Mouse (Mus musculus) liver, embryonic 15.5 days (tissue): Measurements from ENCODE around the gene Camsap2. TPM values are rescaled to one million over a fixed set of nuclear protein-coding genes. Genes with fewer than 3 reads are reported as not detected.

Experiments
- ATAC-seq: fragments of 200-750 bp; cut with Nextera tagmentation; 2 replicates; pipeline ENCODE4 v1.8.0; 2017; ENCODE audit warnings: moderate number of reproducible peaks, mild to moderate bottlenecking, moderate library complexity; ENCODE audit not compliant: insufficient read depth
- H3K27ac ChIP-seq: fragments of 300-500 bp; sonication (generic); replicated peaks from 2 replicates; pipeline ENCODE4 v1.5.1; 2015; ENCODE audit warnings: mild to moderate bottlenecking, inconsistent platforms
- H3K27me3 ChIP-seq: fragments of 300-500 bp; sonication (generic); 2 replicates; pipeline ENCODE4 v1.6.1; 2015; ENCODE audit warnings: mild to moderate bottlenecking, inconsistent platforms
- H3K36me3 ChIP-seq: fragments of 300-500 bp; sonication (generic); replicated peaks from 2 replicates; pipeline ENCODE4 v1.6.1; 2015; ENCODE audit warnings: moderate library complexity, mild to moderate bottlenecking, inconsistent platforms
- H3K4me1 ChIP-seq: fragments of 300-500 bp; sonication (generic); replicated peaks from 2 replicates; pipeline ENCODE4 v1.6.1; 2015; ENCODE audit warnings: inconsistent platforms
- H3K4me2 ChIP-seq: fragments of 300-500 bp; sonication (generic); 2 replicates; pipeline ENCODE4 v1.6.1; 2015; ENCODE audit warnings: moderate library complexity, mild to moderate bottlenecking, inconsistent platforms
- H3K4me3 ChIP-seq: fragments of 300-500 bp; sonication (generic); replicated peaks from 2 replicates; pipeline ENCODE4 v1.5.1; 2015; ENCODE audit warnings: mild to moderate bottlenecking, inconsistent platforms
- H3K9ac ChIP-seq: fragments of 300-500 bp; sonication (generic); 2 replicates; pipeline ENCODE4 v1.6.1; 2015; ENCODE audit warnings: moderate library complexity, mild to moderate bottlenecking, inconsistent platforms
- H3K9me3 ChIP-seq: fragments of 300-500 bp; sonication (generic); replicated peaks from 2 replicates; pipeline ENCODE4 v1.6.1; 2016; ENCODE audit warnings: inconsistent platforms
- WGBS: fragments of 180-500 bp; shearing (Covaris S2); methylation state at CpG from one replicate; pipeline ENCODE4 v1.1.7; 2015; ENCODE audit warnings: mixed read lengths; ENCODE audit not compliant: insufficient replicate concordance; 5-methylcytosine and 5-hydroxymethylcytosine counted together
- polyA plus RNA-seq: library from polyadenylated mRNA; unstranded; fragments of >200 nt; fragmentation: Nextera tagmentation; extraction: Ambion mirVana; gene quantifications from 2 replicates; pipeline ENCODE4 v1.2.1, GENCODE M21; 2015

Gene Camsap2
- polyA plus RNA-seq, 1 experiment from 2014 or later = 5.9 TPM

- no peak within 1 kb of the TSS for H3K9ac ChIP-seq
- peak within 1 kb of the TSS; percentile 56 for H3K4me3 ChIP-seq
- peak; percentile 18; the same call in 1 of the 2 replicates for ATAC-seq
- peak within 1 kb of the TSS; percentile 75 for H3K4me2 ChIP-seq
- no peaks in the 10 kb centered on the region for H3K36me3 ChIP-seq
- WGBS = under 1% methylated on average over 51 of the region's 51 CpGs
- H3K9me3 ChIP-seq = no peaks in the 10 kb centered on the region
- no peak within 1 kb of the TSS for H3K27ac ChIP-seq
- H3K4me1 ChIP-seq = peaks cover 19% of the 10 kb centered on the region
- peaks cover 78% of the 10 kb centered on the region for H3K27me3 ChIP-seq
Observed at GRCm38 (mm10) chr1:136233892-136234594, 111.9 kb downstream of the Camsap2 start, which contains the start of gene Inava. Gene Inava (minus strand): TSS chr1:136234264.

- H3K27ac ChIP-seq = no peak overlapping the region
- peak overlapping the region; percentile 75 for H3K4me2 ChIP-seq
- peaks cover 78% of the 10 kb centered on the region for H3K27me3 ChIP-seq
- no peaks in the 10 kb centered on the region for H3K36me3 ChIP-seq
- ATAC-seq = no peak
- 6% methylated on average over 23 of the region's 23 CpGs for WGBS
- H3K4me1 ChIP-seq = peaks cover 24% of the 10 kb centered on the region
- H3K9ac ChIP-seq = no peak overlapping the region
- H3K9me3 ChIP-seq = no peaks in the 10 kb centered on the region
- peak overlapping the region; percentile 56 for H3K4me3 ChIP-seq
Observed at GRCm38 (mm10) chr1:136232986-136233790, 112.7 kb downstream of the Camsap2 start.

GRCm38 (mm10) chr1:136232285-136232926 lies 113.5 kb downstream of the Camsap2 start:
- Histone ChIP-seq H3K9me3 (no peaks in the 10 kb centered on the region), H3K36me3 (no peaks in the 10 kb centered on the region), H3K4me3 (no peak overlapping the region), H3K9ac (no peak overlapping the region), H3K27ac (no peak overlapping the region), H3K4me1 (peaks cover 31% of the 10 kb centered on the region), H3K4me2 (no peak overlapping the region), H3K27me3 (peaks cover 78% of the 10 kb centered on the region)
- no peak for ATAC-seq
- 9% methylated on average over 9 of the region's 9 CpGs for WGBS

- 13% methylated on average over 6 of the region's 6 CpGs for WGBS
- no peak overlapping the region for H3K4me3 ChIP-seq
- H3K27ac ChIP-seq = no peak overlapping the region
- ATAC-seq = no peak
- H3K4me2 ChIP-seq = no peak overlapping the region
- H3K9ac ChIP-seq = no peak overlapping the region
- H3K4me1 ChIP-seq = peaks cover 34% of the 10 kb centered on the region
- no peaks in the 10 kb centered on the region for H3K9me3 ChIP-seq
- H3K27me3 ChIP-seq = peaks cover 77% of the 10 kb centered on the region
- H3K36me3 ChIP-seq = no peaks in the 10 kb centered on the region
Observed at GRCm38 (mm10) chr1:136231596-136231995, 114.3 kb downstream of the Camsap2 start.

GRCm38 (mm10) chr1:136230201-136230600 lies 115.7 kb downstream of the Camsap2 start:
- no peak overlapping the region for H3K4me3 ChIP-seq
- no peaks in the 10 kb centered on the region for H3K9me3 ChIP-seq
- ATAC-seq = no peak
- no peaks in the 10 kb centered on the region for H3K36me3 ChIP-seq
- H3K4me1 ChIP-seq = peaks cover 34% of the 10 kb centered on the region
- no peak overlapping the region for H3K9ac ChIP-seq
- WGBS = 50% methylated on average over 11 of the region's 11 CpGs
- no peak overlapping the region for H3K4me2 ChIP-seq
- peaks cover 64% of the 10 kb centered on the region for H3K27me3 ChIP-seq
- H3K27ac ChIP-seq = no peak overlapping the region

GRCm38 (mm10) chr1:136229040-136229373 lies 116.9 kb downstream of the Camsap2 start:
- no peak overlapping the region for H3K9ac ChIP-seq

GRCm38 (mm10) chr1:136228328-136229039 lies 117.4 kb downstream of the Camsap2 start:
- peaks cover 47% of the 10 kb centered on the region for H3K27me3 ChIP-seq
- H3K4me2 ChIP-seq = peak overlapping the region; percentile 41
- 15% methylated on average over 13 of the region's 13 CpGs for WGBS
- ATAC-seq = peak; percentile 64
- no peaks in the 10 kb centered on the region for H3K36me3 ChIP-seq
- no peaks in the 10 kb centered on the region for H3K9me3 ChIP-seq
- H3K27ac ChIP-seq = peak overlapping the region; percentile 30; the same call in 1 of the 2 replicates
- H3K9ac ChIP-seq = no peak overlapping the region
- H3K4me1 ChIP-seq = peaks cover 22% of the 10 kb centered on the region
- no peak overlapping the region for H3K4me3 ChIP-seq

More at GRCm38 (mm10) chr1:136229040-136229373, 116.9 kb downstream of the Camsap2 start:
- H3K4me2 ChIP-seq = peak overlapping the region; percentile 41
- peaks cover 52% of the 10 kb centered on the region for H3K27me3 ChIP-seq
- H3K27ac ChIP-seq = no peak overlapping the region
- 50% methylated on average over 6 of the region's 6 CpGs for WGBS
- ATAC-seq = no peak; the same call in 1 of the 2 replicates
- no peak overlapping the region for H3K4me3 ChIP-seq
- no peaks in the 10 kb centered on the region for H3K36me3 ChIP-seq
- peaks cover 26% of the 10 kb centered on the region for H3K4me1 ChIP-seq
- H3K9me3 ChIP-seq = no peaks in the 10 kb centered on the region

GRCm38 (mm10) chr1:136227870-136228269 lies 118.0 kb downstream of the Camsap2 start:
- Histone ChIP-seq H3K27ac (0 out of 2 replicates have a peak overlapping the region, but pooled peaks have one; percentile 30), H3K4me1 (peaks cover 19% of the 10 kb centered on the region), H3K27me3 (peaks cover 43% of the 10 kb centered on the region), H3K4me2 (no peak overlapping the region), H3K36me3 (no peaks in the 10 kb centered on the region), H3K9ac (no peak overlapping the region), H3K9me3 (no peaks in the 10 kb centered on the region), H3K4me3 (no peak overlapping the region)
- WGBS = 47% methylated on average over 4 of the region's 4 CpGs
- no peak for ATAC-seq

- Histone ChIP-seq H3K4me2 (no peak overlapping the region), H3K9ac (no peak overlapping the region), H3K4me3 (no peak overlapping the region), H3K27ac (no peak overlapping the region), H3K4me1 (peaks cover 19% of the 10 kb centered on the region), H3K36me3 (no peaks in the 10 kb centered on the region), H3K9me3 (no peaks in the 10 kb centered on the region), H3K27me3 (peaks cover 34% of the 10 kb centered on the region)
- ATAC-seq = no peak
- WGBS = 70% methylated on average over 8 of the region's 8 CpGs
Observed at GRCm38 (mm10) chr1:136226626-136227025, 119.3 kb downstream of the Camsap2 start.

GRCm38 (mm10) chr1:136225846-136226245 lies 120.1 kb downstream of the Camsap2 start:
- H3K27ac ChIP-seq = no peak overlapping the region
- no peak for ATAC-seq
- no peak overlapping the region for H3K9ac ChIP-seq
- H3K4me3 ChIP-seq = no peak overlapping the region
- no peaks in the 10 kb centered on the region for H3K9me3 ChIP-seq
- peaks cover 19% of the 10 kb centered on the region for H3K4me1 ChIP-seq
- H3K4me2 ChIP-seq = no peak overlapping the region
- no peaks in the 10 kb centered on the region for H3K36me3 ChIP-seq
- H3K27me3 ChIP-seq = peaks cover 32% of the 10 kb centered on the region
- 79% methylated on average over 8 of the region's 8 CpGs for WGBS
